Mouse (Mus musculus) small intestine, adult 2 months (tissue): Measurements from ENCODE around the gene Acsbg1. TPM values are rescaled to one million over a fixed set of nuclear protein-coding genes. Genes with fewer than 3 reads are reported as not detected.

Experiments used
- H3K27ac ChIP-seq: fragments of 200-500 bp; 2 replicates; pipeline ENCODE4 v1.5.1; 2012; ENCODE audit warnings: low read depth, low read length, control low read depth, inconsistent platforms; ENCODE audit not compliant: insufficient read depth
- H3K27me3 ChIP-seq: fragments of 200-500 bp; 2 replicates; pipeline ENCODE4 v1.6.1; 2012; ENCODE audit warnings: mild to moderate bottlenecking, moderate library complexity, low read length, inconsistent platforms; ENCODE audit not compliant: control insufficient read depth, insufficient read depth
- H3K36me3 ChIP-seq: fragments of 200-500 bp; 2 replicates; pipeline ENCODE4 v1.6.1; 2012; ENCODE audit warnings: mild to moderate bottlenecking, low read length, control low read depth, inconsistent platforms; ENCODE audit not compliant: control insufficient read depth, insufficient read depth
- H3K4me1 ChIP-seq: fragments of 200-500 bp; 2 replicates; pipeline ENCODE4 v1.6.1; 2012; ENCODE audit warnings: low read length, inconsistent platforms, mixed read lengths; ENCODE audit not compliant: control insufficient read depth, insufficient read depth, insufficient read length
- H3K4me3 ChIP-seq: fragments of 200-500 bp; 2 replicates; pipeline ENCODE4 v1.5.1; 2012; ENCODE audit warnings: low read depth, mild to moderate bottlenecking, control low read depth, inconsistent platforms, low read length, moderate library complexity
- CTCF ChIP-seq: fragments of 200-500 bp; IDR thresholded peaks from 2 replicates; pipeline ENCODE4 v1.5.1; 2012; ENCODE audit warnings: low read depth, mild to moderate bottlenecking, control low read depth, inconsistent platforms, low read length, moderate library complexity, mixed read lengths; ENCODE audit not compliant: insufficient replicate concordance, insufficient read length; ENCODE audit errors: extremely low read depth
- POLR2A ChIP-seq: fragments of 200-500 bp; IDR thresholded peaks from 2 replicates; pipeline ENCODE4 v1.6.1; 2012; ENCODE audit warnings: low read depth, mild to moderate bottlenecking, control low read depth, inconsistent platforms, low read length, moderate library complexity
- WGBS: fragments of 180-500 bp; shearing (Covaris S2); methylation state at CpG from one replicate; pipeline ENCODE4 v1.1.7; 2018; 5-methylcytosine and 5-hydroxymethylcytosine counted together
- polyA plus RNA-seq: library from polyadenylated mRNA; depleted of rRNA; stranded (reverse); fragments of >200 nt; gene quantifications from 2 replicates; pipeline ENCODE4 v1.2.3, GENCODE M21; 2012; rRNA removed

Acsbg1 gene
- polyA plus RNA-seq = 1.9 and 2.1 TPM in 2 replicates

DNA sequence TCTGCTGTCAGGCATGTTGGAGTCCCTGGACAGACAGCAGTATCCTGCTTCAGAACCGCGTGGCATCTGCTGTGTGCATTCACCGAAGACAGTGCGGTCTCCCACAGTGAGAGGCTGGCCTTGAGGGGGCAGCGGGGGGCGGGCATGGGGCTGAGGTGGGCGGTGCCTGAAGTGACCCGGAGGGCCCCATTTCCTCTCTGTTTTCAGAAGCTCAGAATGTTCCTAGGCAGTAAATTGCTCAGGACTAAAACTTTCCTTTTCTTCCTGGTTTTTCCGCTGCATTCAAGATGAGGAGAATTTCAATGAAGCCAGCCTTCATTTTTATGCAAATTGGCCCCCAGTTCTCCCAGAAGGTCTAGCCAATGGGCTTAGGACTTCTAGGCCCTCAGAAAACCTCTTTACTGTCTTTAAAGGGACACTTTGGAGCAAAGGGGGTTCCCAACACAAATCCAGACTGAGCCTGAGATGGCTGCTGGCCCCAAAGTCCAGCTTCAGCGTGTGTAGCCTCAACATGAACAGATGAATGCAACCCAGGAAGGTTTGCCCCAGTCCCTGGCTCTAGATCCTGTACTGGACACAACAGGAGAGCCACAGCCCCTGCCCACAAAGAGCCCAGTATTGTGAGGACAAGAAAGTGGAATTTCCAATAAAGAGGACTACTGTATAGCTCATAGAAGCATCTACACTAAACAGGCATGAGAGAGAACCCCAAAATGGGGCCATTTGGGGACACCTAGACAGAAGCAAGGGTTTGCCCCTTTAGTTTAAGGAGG lies at the start of gene Acsbg1:
Gene Acsbg1 (minus strand): TSS at position 266 of the 773 bp plus-strand sequence.
- WGBS = 31% methylated on average over 10 of the region's 10 CpGs
- H3K4me3 ChIP-seq = no peak within 1 kb of the TSS
- H3K27me3 ChIP-seq = no peaks in the 10 kb centered on the region
- H3K4me1 ChIP-seq = no peaks in the 10 kb centered on the region
- H3K36me3 ChIP-seq = no peaks in the 10 kb centered on the region
- TF ChIP-seq CTCF = no peak
- TF ChIP-seq POLR2A = no peak
- H3K27ac ChIP-seq = no peak within 1 kb of the TSS

DNA sequence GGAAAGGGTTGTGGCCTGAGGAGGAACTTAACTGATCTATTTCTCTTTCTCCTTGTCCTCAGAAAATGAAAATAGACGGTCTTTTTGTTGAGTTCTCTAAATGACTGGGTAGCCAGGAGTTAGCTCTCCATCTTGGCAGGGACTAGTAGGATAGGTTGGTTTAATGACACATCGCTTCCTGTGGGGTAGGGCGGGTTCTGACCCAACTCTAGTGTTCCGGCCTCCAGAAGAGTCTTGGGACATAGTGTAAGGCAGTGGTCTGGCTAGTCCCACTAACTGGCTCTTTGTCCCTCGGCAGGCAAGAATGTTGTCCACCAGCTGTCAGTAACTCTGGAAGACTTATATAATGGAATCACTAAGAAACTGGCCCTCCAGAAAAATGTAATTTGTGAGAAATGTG lies 46.4 kb upstream of the Acsbg1 start:
- Histone ChIP-seq H3K27ac (no peak overlapping the region), H3K4me3 (no peak overlapping the region), H3K4me1 (no peaks in the 10 kb centered on the region; the same call in 1 of the 2 replicates), H3K27me3 (no peaks in the 10 kb centered on the region), H3K36me3 (peaks cover under 1% of the 10 kb centered on the region; the same call in 1 of the 2 replicates)
- TF ChIP-seq CTCF (no peak), POLR2A (no peak)
- 86% methylated on average over 5 of the region's 5 CpGs for WGBS

DNA sequence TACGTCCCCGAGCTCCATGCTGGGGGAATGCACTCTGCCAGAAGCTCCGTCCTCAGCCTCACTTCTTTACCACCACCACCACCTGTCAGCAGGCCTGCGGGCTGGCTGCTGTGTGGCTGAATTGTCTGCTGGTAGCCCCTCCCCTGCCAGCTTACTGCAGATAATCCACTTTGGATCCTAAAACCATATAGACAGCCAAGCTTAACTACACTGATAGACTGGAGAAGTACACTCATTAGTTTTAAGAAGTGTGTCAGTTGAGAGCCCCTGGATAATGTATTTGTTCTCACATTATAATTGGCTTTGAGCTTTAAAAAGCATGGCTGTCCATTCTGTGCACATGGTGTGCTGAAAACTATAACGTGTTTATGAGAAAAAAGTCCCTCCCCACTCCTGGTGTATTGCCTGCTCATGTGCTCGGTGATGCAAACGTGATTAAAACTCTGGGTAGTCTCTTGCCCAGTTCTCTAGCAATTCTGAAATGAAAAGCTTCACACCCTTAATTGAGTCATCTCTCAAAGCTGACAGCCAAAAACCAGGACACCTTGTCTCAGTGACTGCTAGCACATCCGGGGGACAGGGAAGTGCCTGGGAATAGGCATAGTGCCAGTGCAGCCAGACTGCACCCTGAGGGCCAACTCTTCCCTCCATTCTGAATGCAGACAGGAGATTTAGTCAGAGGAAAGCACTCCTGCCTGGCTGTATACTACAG lies 45.8 kb upstream of the Acsbg1 start:
- Histone ChIP-seq H3K4me1 (no peaks in the 10 kb centered on the region; the same call in 1 of the 2 replicates), H3K27me3 (no peaks in the 10 kb centered on the region), H3K36me3 (no peaks in the 10 kb centered on the region; the same call in 1 of the 2 replicates), H3K27ac (no peak overlapping the region), H3K4me3 (no peak overlapping the region)
- WGBS = 75% methylated on average over 8 of the region's 8 CpGs
- TF ChIP-seq CTCF = no peak
- no peak for TF ChIP-seq POLR2A

DNA sequence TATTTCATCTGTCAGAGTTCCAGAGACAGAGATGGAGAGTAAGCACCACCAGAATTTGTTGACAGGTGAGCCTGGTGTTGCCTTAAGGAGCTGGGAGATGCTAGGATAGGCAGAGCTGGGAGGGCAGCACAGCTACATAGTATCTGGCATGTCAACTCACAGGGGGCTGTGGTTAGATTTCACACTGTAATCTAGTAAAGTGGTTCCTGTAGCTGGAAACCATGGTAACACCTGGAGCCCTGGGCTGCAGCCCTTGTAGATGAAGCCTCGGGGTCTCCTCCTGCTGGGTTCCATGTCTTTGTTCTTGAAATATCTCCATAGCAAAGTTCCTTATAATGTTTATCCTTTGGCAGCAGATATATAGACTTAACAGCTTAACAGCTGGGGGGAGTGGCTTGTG lies 43.9 kb upstream of the Acsbg1 start:
- WGBS = 13% methylated on average over 1 of the region's 1 CpGs
- Histone ChIP-seq H3K4me1 (no peaks in the 10 kb centered on the region; the same call in 1 of the 2 replicates), H3K4me3 (no peak overlapping the region), H3K27ac (no peak overlapping the region), H3K27me3 (no peaks in the 10 kb centered on the region), H3K36me3 (no peaks in the 10 kb centered on the region; the same call in 1 of the 2 replicates)
- no peak for TF ChIP-seq CTCF
- no peak for TF ChIP-seq POLR2A

DNA sequence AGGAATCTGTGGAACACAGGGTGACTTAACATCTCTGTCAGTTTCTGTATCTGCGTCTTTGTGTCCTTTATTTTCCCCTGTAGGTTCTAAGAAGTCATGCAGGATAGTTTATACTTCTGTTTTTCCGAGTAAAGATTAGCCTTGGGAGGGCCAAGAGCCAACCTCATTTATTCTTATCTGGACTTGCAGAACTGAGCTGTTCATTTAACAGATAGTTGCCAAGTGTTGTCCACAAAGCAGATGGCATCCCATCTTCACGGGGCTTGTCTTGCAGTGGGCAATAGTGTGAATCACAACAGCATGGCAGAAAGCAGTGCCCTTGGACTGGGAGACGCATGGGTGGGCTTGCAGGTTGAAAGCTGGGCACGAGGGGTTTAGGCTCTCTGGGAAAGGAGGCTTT lies 42.7 kb upstream of the Acsbg1 start:
- no peak overlapping the region for H3K27ac ChIP-seq
- no peak overlapping the region for H3K4me3 ChIP-seq
- H3K4me1 ChIP-seq = peaks cover 2% of the 10 kb centered on the region; the same call in 1 of the 2 replicates
- H3K36me3 ChIP-seq = no peaks in the 10 kb centered on the region; the same call in 1 of the 2 replicates
- peaks cover 5% of the 10 kb centered on the region; the same call in 1 of the 2 replicates for H3K27me3 ChIP-seq
- WGBS = 60% methylated on average over 5 of the region's 5 CpGs
- no peak for TF ChIP-seq POLR2A
- TF ChIP-seq CTCF = no peak

DNA sequence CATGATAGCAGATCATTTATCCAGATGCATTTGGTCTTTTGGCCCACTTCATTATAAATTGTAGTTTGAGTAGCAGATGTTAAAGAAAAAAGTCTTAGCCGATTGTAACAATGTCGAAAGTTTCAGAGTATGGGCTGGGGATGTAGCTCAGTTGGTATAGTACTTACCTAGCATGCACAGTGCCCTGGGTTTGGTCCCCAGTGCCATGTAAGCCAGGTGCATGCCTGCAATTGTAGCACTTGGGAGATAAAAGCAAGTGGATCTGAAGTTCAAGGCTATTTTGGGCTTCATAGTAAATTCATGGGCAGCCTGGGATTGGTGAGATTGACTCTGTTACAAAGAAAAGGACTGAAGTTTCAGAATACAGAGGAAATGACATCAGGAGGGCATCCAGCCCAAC lies 40.9 kb upstream of the Acsbg1 start:
- WGBS = 74% methylated on average over 2 of the region's 2 CpGs

DNA sequence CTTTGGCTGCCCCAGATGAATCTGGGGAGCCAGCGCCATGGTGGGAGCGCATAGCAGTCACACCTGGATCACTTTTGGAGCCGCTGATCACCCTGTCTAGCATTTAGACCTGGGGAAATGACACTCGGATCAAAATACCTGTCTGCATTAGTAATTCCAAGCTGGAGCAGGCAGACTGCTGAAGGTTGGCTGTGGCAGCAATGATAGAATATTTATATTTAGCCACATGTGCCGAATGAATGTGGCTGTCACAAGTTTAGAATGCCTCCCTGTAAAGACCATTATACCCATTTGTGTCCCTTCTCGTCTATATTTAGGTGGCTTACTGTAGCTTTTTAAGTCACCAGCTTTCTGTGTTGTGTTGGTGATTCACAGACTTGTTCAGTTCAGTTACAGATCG lies 39.1 kb upstream of the Acsbg1 start:
- H3K4me1 ChIP-seq = peaks cover 7% of the 10 kb centered on the region
- no peak for TF ChIP-seq CTCF
- no peak for TF ChIP-seq POLR2A
- H3K4me3 ChIP-seq = no peak overlapping the region
- 84% methylated on average over 7 of the region's 7 CpGs for WGBS
- no peak overlapping the region for H3K27ac ChIP-seq
- no peaks in the 10 kb centered on the region for H3K36me3 ChIP-seq
- H3K27me3 ChIP-seq = peaks cover 9% of the 10 kb centered on the region; the same call in 1 of the 2 replicates

More for the DNA sequence above, 40.9 kb upstream of the Acsbg1 start:
- Histone ChIP-seq H3K27me3 (peaks cover 9% of the 10 kb centered on the region; the same call in 1 of the 2 replicates), H3K4me3 (no peak overlapping the region), H3K4me1 (peaks cover 7% of the 10 kb centered on the region), H3K36me3 (no peaks in the 10 kb centered on the region; the same call in 1 of the 2 replicates), H3K27ac (no peak overlapping the region)
- no peak for TF ChIP-seq POLR2A
- no peak for TF ChIP-seq CTCF
